Mouse (Mus musculus) limb, embryonic 13.5 days (tissue): ENCODE measurements around the gene Lpar3. TPM values are rescaled to one million over a fixed set of nuclear protein-coding genes. Genes with fewer than 3 reads are reported as not detected.

ENCODE experiments used
- ATAC-seq: fragments of 200-750 bp; cut with Nextera tagmentation; 2 replicates; pipeline ENCODE4 v1.8.0; 2017; ENCODE audit warnings: low read depth, moderate number of reproducible peaks, moderate TSS enrichment; ENCODE audit not compliant: low FRiP score
- H3K27ac ChIP-seq: fragments of 300-500 bp; sonication (generic); 2 replicates; pipeline ENCODE4 v1.5.1; 2015; ENCODE audit warnings: inconsistent platforms, mild to moderate bottlenecking, moderate library complexity
- H3K27me3 ChIP-seq: fragments of 300-500 bp; sonication (generic); 2 replicates; pipeline ENCODE4 v1.6.1; 2015; ENCODE audit warnings: mild to moderate bottlenecking, inconsistent platforms
- H3K36me3 ChIP-seq: fragments of 300-500 bp; sonication (generic); 2 replicates; pipeline ENCODE4 v1.6.1; 2015; ENCODE audit warnings: inconsistent platforms, mild to moderate bottlenecking, moderate library complexity
- H3K4me1 ChIP-seq: fragments of 300-500 bp; sonication (generic); 2 replicates; pipeline ENCODE4 v1.6.1; 2015; ENCODE audit warnings: inconsistent platforms
- H3K4me2 ChIP-seq: fragments of 300-500 bp; sonication (generic); replicated peaks from 2 replicates; pipeline ENCODE4 v1.6.1; 2015; ENCODE audit warnings: inconsistent platforms, mild to moderate bottlenecking, moderate library complexity
- H3K4me3 ChIP-seq: fragments of 300-500 bp; sonication (generic); 2 replicates; pipeline ENCODE4 v1.5.1; 2015; ENCODE audit warnings: moderate library complexity, mild to moderate bottlenecking, inconsistent platforms
- H3K9ac ChIP-seq: fragments of 300-500 bp; sonication (generic); 2 replicates; pipeline ENCODE4 v1.6.1; 2015; ENCODE audit warnings: mild to moderate bottlenecking, inconsistent platforms
- H3K9me3 ChIP-seq: fragments of 300-500 bp; sonication (generic); 2 replicates; pipeline ENCODE4 v1.6.1; 2016; ENCODE audit warnings: inconsistent platforms
- WGBS: fragments of 180-500 bp; shearing (Covaris S2); methylation state at CpG from one replicate; pipeline ENCODE4 v1.1.7; 2015; 5-methylcytosine and 5-hydroxymethylcytosine counted together
- polyA plus RNA-seq: library from polyadenylated mRNA; unstranded; fragments of >200 nt; fragmentation: Nextera tagmentation; extraction: Ambion mirVana; gene quantifications from 2 replicates; pipeline ENCODE4 v1.2.1, GENCODE M21; 2015

Lpar3 gene
- polyA plus RNA-seq, 1 experiment from 2014 or later = 1.0 TPM

- Histone ChIP-seq H3K9ac (no peak overlapping the region), H3K4me1 (no peaks in the 10 kb centered on the region), H3K4me3 (no peak overlapping the region), H3K4me2 (no peak overlapping the region), H3K27ac (no peak overlapping the region), H3K9me3 (no peaks in the 10 kb centered on the region), H3K27me3 (no peaks in the 10 kb centered on the region), H3K36me3 (no peaks in the 10 kb centered on the region)
- WGBS = 70% methylated on average over 3 of the region's 3 CpGs
- ATAC-seq = no peak
Observed at GRCm38 (mm10) chr3:146302451-146302850, 81.7 kb downstream of the Lpar3 start.

GRCm38 (mm10) chr3:146303194-146303593, 82.4 kb downstream of the Lpar3 start:
- no peak for ATAC-seq
- no peak overlapping the region for H3K4me3 ChIP-seq
- 71% methylated on average over 5 of the region's 5 CpGs for WGBS
- H3K9ac ChIP-seq = no peak overlapping the region
- H3K4me1 ChIP-seq = 0 out of 2 replicates have a peak, but pooled peaks cover 2% of the 10 kb centered on the region
- H3K27ac ChIP-seq = no peak overlapping the region
- no peak overlapping the region for H3K4me2 ChIP-seq
- no peaks in the 10 kb centered on the region for H3K36me3 ChIP-seq
- no peaks in the 10 kb centered on the region for H3K9me3 ChIP-seq
- no peaks in the 10 kb centered on the region for H3K27me3 ChIP-seq

- Histone ChIP-seq H3K9me3 (no peaks in the 10 kb centered on the region), H3K27ac (no peak overlapping the region)
- WGBS = 88% methylated on average over 21 of the region's 21 CpGs
Observed at GRCm38 (mm10) chr3:146304556-146305405, 84.0 kb downstream of the Lpar3 start.

GRCm38 (mm10) chr3:146307341-146307740, 86.6 kb downstream of the Lpar3 start:
- 74% methylated on average over 3 of the region's 3 CpGs for WGBS
- H3K27ac ChIP-seq = no peak overlapping the region
- no peaks in the 10 kb centered on the region for H3K9me3 ChIP-seq
- ATAC-seq = no peak
- H3K4me1 ChIP-seq = peaks cover 19% of the 10 kb centered on the region
- H3K27me3 ChIP-seq = no peaks in the 10 kb centered on the region
- H3K36me3 ChIP-seq = no peaks in the 10 kb centered on the region
- no peak overlapping the region for H3K9ac ChIP-seq
- no peak overlapping the region for H3K4me3 ChIP-seq
- H3K4me2 ChIP-seq = no peak overlapping the region

More at GRCm38 (mm10) chr3:146304556-146305405, 84.0 kb downstream of the Lpar3 start:
- ATAC-seq = no peak
- Histone ChIP-seq H3K4me3 (no peak overlapping the region), H3K36me3 (no peaks in the 10 kb centered on the region), H3K4me2 (no peak overlapping the region), H3K4me1 (peaks cover 9% of the 10 kb centered on the region; the same call in 1 of the 2 replicates), H3K9ac (no peak overlapping the region), H3K27me3 (no peaks in the 10 kb centered on the region)

- no peaks in the 10 kb centered on the region for H3K9me3 ChIP-seq
Observed at GRCm38 (mm10) chr3:146307886-146308285, 87.1 kb downstream of the Lpar3 start.

GRCm38 (mm10) chr3:146309586-146309985, 88.8 kb downstream of the Lpar3 start:
- ATAC-seq = no peak
- Histone ChIP-seq H3K4me3 (no peak overlapping the region), H3K9me3 (no peaks in the 10 kb centered on the region), H3K27ac (no peak overlapping the region), H3K4me1 (peaks cover 19% of the 10 kb centered on the region), H3K9ac (no peak overlapping the region), H3K4me2 (no peak overlapping the region), H3K27me3 (no peaks in the 10 kb centered on the region), H3K36me3 (no peaks in the 10 kb centered on the region)
- WGBS = 82% methylated on average over 8 of the region's 8 CpGs

More at GRCm38 (mm10) chr3:146307886-146308285, 87.1 kb downstream of the Lpar3 start:
- no peak overlapping the region for H3K9ac ChIP-seq
- H3K4me3 ChIP-seq = no peak overlapping the region
- H3K4me1 ChIP-seq = peaks cover 19% of the 10 kb centered on the region
- ATAC-seq = no peak
- WGBS = 67% methylated on average over 2 of the region's 2 CpGs
- no peak overlapping the region for H3K4me2 ChIP-seq
- no peak overlapping the region for H3K27ac ChIP-seq
- H3K27me3 ChIP-seq = no peaks in the 10 kb centered on the region
- H3K36me3 ChIP-seq = no peaks in the 10 kb centered on the region

GRCm38 (mm10) chr3:146311121-146311538, 90.4 kb downstream of the Lpar3 start:
- ATAC-seq = peak; percentile 71
- H3K4me2 ChIP-seq = no peak overlapping the region
- no peaks in the 10 kb centered on the region for H3K27me3 ChIP-seq
- no peaks in the 10 kb centered on the region for H3K36me3 ChIP-seq
- no peak overlapping the region for H3K27ac ChIP-seq
- H3K4me3 ChIP-seq = no peak overlapping the region
- H3K4me1 ChIP-seq = peaks cover 19% of the 10 kb centered on the region
- no peak overlapping the region; the same call in 1 of the 2 replicates for H3K9ac ChIP-seq
- 14% methylated on average over 9 of the region's 9 CpGs for WGBS
- H3K9me3 ChIP-seq = no peaks in the 10 kb centered on the region

GRCm38 (mm10) chr3:146315414-146315813, 94.7 kb downstream of the Lpar3 start:
- ATAC-seq = no peak
- Histone ChIP-seq H3K9ac (no peak overlapping the region), H3K9me3 (no peaks in the 10 kb centered on the region), H3K27ac (no peak overlapping the region), H3K4me1 (peaks cover 22% of the 10 kb centered on the region), H3K4me3 (no peak overlapping the region), H3K27me3 (peaks cover 4% of the 10 kb centered on the region; the same call in 1 of the 2 replicates), H3K4me2 (no peak overlapping the region), H3K36me3 (no peaks in the 10 kb centered on the region)
- 85% methylated on average over 8 of the region's 8 CpGs for WGBS

GRCm38 (mm10) chr3:146316293-146316692, 95.5 kb downstream of the Lpar3 start:
- Histone ChIP-seq H3K4me2 (no peak overlapping the region), H3K27me3 (peaks cover 10% of the 10 kb centered on the region; the same call in 1 of the 2 replicates), H3K4me1 (peaks cover 15% of the 10 kb centered on the region), H3K27ac (no peak overlapping the region), H3K9ac (no peak overlapping the region), H3K4me3 (no peak overlapping the region), H3K9me3 (no peaks in the 10 kb centered on the region), H3K36me3 (no peaks in the 10 kb centered on the region)
- 86% methylated on average over 8 of the region's 8 CpGs for WGBS
- no peak for ATAC-seq

- H3K36me3 ChIP-seq = no peaks in the 10 kb centered on the region
- no peak overlapping the region for H3K4me2 ChIP-seq
- ATAC-seq = no peak
- peaks cover 10% of the 10 kb centered on the region; the same call in 1 of the 2 replicates for H3K27me3 ChIP-seq
- no peaks in the 10 kb centered on the region for H3K9me3 ChIP-seq
- H3K27ac ChIP-seq = no peak overlapping the region
- H3K9ac ChIP-seq = no peak overlapping the region
- WGBS = 85% methylated on average over 7 of the region's 7 CpGs
- no peak overlapping the region for H3K4me3 ChIP-seq
- H3K4me1 ChIP-seq = peaks cover 12% of the 10 kb centered on the region
Observed at GRCm38 (mm10) chr3:146317366-146317765, 96.6 kb downstream of the Lpar3 start.

- WGBS = 88% methylated on average over 12 of the region's 12 CpGs
- Histone ChIP-seq H3K9ac (no peak overlapping the region), H3K4me3 (no peak overlapping the region), H3K27me3 (peaks cover 10% of the 10 kb centered on the region; the same call in 1 of the 2 replicates), H3K27ac (no peak overlapping the region), H3K9me3 (no peaks in the 10 kb centered on the region), H3K4me1 (peaks cover 12% of the 10 kb centered on the region), H3K4me2 (no peak overlapping the region), H3K36me3 (no peaks in the 10 kb centered on the region)
- ATAC-seq = no peak
Observed at GRCm38 (mm10) chr3:146317911-146318310, 97.1 kb downstream of the Lpar3 start.

GRCm38 (mm10) chr3:146318520-146318938, 97.8 kb downstream of the Lpar3 start:
- Histone ChIP-seq H3K4me2 (peak overlapping the region; percentile 51), H3K27ac (no peak overlapping the region), H3K9ac (no peak overlapping the region), H3K36me3 (no peaks in the 10 kb centered on the region), H3K4me3 (0 out of 2 replicates have a peak overlapping the region, but pooled peaks have one; percentile 1), H3K4me1 (peaks cover 12% of the 10 kb centered on the region), H3K9me3 (no peaks in the 10 kb centered on the region), H3K27me3 (peaks cover 10% of the 10 kb centered on the region; the same call in 1 of the 2 replicates)
- no peak for ATAC-seq
- 27% methylated on average over 16 of the region's 16 CpGs for WGBS
